Mouse (Mus musculus) Patski (cell line): Measurements from ENCODE around the gene Gucy2d. TPM values are rescaled to one million over a fixed set of nuclear protein-coding genes. Genes with fewer than 3 reads are reported as not detected.

Source experiments
- ATAC-seq: fragments of 100-300 bp; one replicate; pipeline ENCODE4 v1.8.0; 2021
- CTCF ChIA-PET: fragments of 350-600 bp; sonication (Branson Sonifier 250); formaldehyde crosslinking; loops from one replicate; lab custom pipeline; 2022; ENCODE audit warnings: inconsistent platforms; lab: Charles Lee
- POLR2A ChIA-PET: fragments of 350-600 bp; sonication (Branson Sonifier 250); formaldehyde crosslinking; loops from one replicate; lab custom pipeline; 2022; ENCODE audit warnings: antibody characterized with exemption, inconsistent platforms; lab: Charles Lee
- DNase-seq: peaks from one replicate; pipeline ENCODE4 v3.0.0-alpha.2; 2011; ENCODE audit warnings: low read depth, low spot score
- H3K27me3 ChIP-seq: fragments of 371-371 bp; one replicate; pipeline ENCODE4 v1.5.1; 2021
- CTCF ChIP-seq: fragments of 100-300 bp; IDR thresholded peaks from one replicate; pipeline ENCODE4 v1.5.1; 2021
- in situ Hi-C: fragments of 300-500 bp; cut with MboI; formaldehyde crosslinking; loops from 3 replicates; pipeline ENCODE4 v1.11.1; 2018; ENCODE audit warnings: low pct_unique_long_range_greater_than_20kb, mixed read lengths
- polyA plus RNA-seq: library from polyadenylated mRNA; unstranded; gene quantifications from one replicate; pipeline ENCODE4 v1.2.3, GENCODE M21; 2021

The Gucy2d gene
- polyA plus RNA-seq, 1 experiment from 2014 or later: not detected

DNA sequence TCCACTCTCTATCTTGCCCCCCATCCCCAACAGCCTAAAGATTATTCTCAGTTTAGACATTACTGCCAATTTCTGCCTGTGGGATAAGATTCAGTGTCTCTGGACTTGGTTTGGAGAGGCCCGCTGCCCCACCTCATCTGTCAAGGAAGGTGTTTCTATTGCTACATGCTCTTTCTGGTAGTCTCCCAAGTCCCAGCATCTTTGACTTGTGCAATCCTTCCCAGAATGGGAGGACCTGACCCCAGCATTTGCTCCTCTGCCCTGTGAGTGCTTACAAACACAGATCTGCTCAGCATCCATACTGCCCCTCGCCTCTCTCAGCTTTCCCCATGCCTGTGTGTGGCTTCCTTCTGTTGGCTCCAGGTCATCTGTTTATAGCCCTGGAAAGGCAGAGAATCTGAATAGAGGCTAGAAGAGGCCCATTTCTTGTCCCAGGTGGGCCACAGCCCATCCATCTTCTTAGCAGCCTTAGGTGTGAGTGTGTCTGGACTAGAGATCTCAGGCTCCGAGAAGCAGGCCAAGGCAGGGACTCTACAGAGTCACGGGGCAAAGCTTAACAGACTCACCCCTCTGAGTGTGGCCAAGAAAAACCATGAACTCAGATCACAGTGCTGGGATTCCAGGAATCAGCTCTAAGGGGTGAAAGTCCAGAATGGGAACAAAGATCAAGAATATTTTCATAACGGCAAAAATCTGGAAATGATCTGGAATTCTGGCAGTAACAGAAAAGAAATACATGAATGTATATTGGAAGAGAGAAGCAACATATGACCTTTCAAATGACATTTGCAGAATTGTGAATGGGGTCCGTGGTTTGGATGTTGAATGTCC lies 84.9 kb downstream of the Gucy2d start:
- ChIA-PET CTCF (no interaction called here), POLR2A (interaction anchor here (0.6 to 0.8 kb wide), 3 partner anchors 29 to 1311 kb away, joined by 3 read pairs; no protein-coding TSS in a partner anchor)
- no peak for TF ChIP-seq CTCF
- ATAC-seq: no peak
- in situ Hi-C loops: no loop called here
- DNase-seq: no peak
- H3K27me3 ChIP-seq: no peaks in the 10 kb centered on the region

Other genes starting within 250 kb of the Gucy2d start
- 0.12 TPM for gene B3gnt6, start 240.9 kb upstream of the Gucy2d start, polyA plus RNA-seq
- gene Acer3, start 119.2 kb upstream of the Gucy2d start, polyA plus RNA-seq: 67.8 TPM
- gene Tsku, start 79.1 kb upstream of the Gucy2d start, polyA plus RNA-seq: 22.5 TPM
- 8.9 TPM for gene Lrrc32, start 48.9 kb downstream of the Gucy2d start, polyA plus RNA-seq
- 30.3 TPM for gene Emsy, start 216.4 kb downstream of the Gucy2d start, polyA plus RNA-seq